Mouse (Mus musculus): ENCODE measurements at regions not wholly inside any gene's neighbourhood (a gene's known extent, or its start where the extent isn't known, plus 50 kb on each side); places are given as distances from the start of the nearest gene placed in this dataset.

- no peak overlapping the region for H3K27ac ChIP-seq (ENCODE audit: control insufficient read depth, insufficient read depth, low read depth, low read length)
- TF ChIP-seq CTCF (IDR thresholded peaks at IDR 0.05; ENCODE audit: control insufficient read depth, insufficient read depth, insufficient replicate concordance, low read depth, low read length) (no peak), POLR2A (IDR thresholded peaks at IDR 0.05; ENCODE audit: control insufficient read depth, low read depth, low read length) (no peak)
- H3K4me1 ChIP-seq (ENCODE audit: control insufficient read depth, insufficient read depth, low read length) = no peaks in the 10 kb centered on the region; the same call in 1 of the 2 replicates
Measured at GRCm38 (mm10) chrX:77433811-77434192, 77.0 kb upstream of the Tbl1x start.

GRCm38 (mm10) chrX:77443852-77444492 lies 66.8 kb upstream of the Tbl1x start:
- H3K27me3 ChIP-seq (ENCODE audit: control insufficient read depth, insufficient read depth, low read length) = no peaks in the 10 kb centered on the region

More at GRCm38 (mm10) chrX:77433811-77434192, 77.0 kb upstream of the Tbl1x start:
- H3K27me3 ChIP-seq (ENCODE audit: control insufficient read depth, insufficient read depth, low read length) = no peaks in the 10 kb centered on the region
- no peaks in the 10 kb centered on the region for H3K36me3 ChIP-seq (ENCODE audit: control insufficient read depth, insufficient read depth, low read length)
- peak overlapping the region; percentile 13; the same call in 1 of the 2 replicates for H3K4me3 ChIP-seq (ENCODE audit: control insufficient read depth, low read depth, low read length)

GRCm38 (mm10) chrX:77446755-77447154 lies 64.1 kb upstream of the Tbl1x start:
- no peaks in the 10 kb centered on the region for H3K36me3 ChIP-seq (ENCODE audit: control insufficient read depth, insufficient read depth, low read length)

More at GRCm38 (mm10) chrX:77443852-77444492, 66.8 kb upstream of the Tbl1x start:
- TF ChIP-seq POLR2A (IDR thresholded peaks at IDR 0.05; ENCODE audit: control insufficient read depth, low read depth, low read length) = no peak
- no peak for TF ChIP-seq CTCF (IDR thresholded peaks at IDR 0.05; ENCODE audit: control insufficient read depth, insufficient read depth, insufficient replicate concordance, low read depth, low read length)
- Histone ChIP-seq H3K27ac (ENCODE audit: control insufficient read depth, insufficient read depth, low read depth, low read length) (no peak overlapping the region), H3K4me3 (ENCODE audit: control insufficient read depth, low read depth, low read length) (no peak overlapping the region), H3K4me1 (ENCODE audit: control insufficient read depth, insufficient read depth, low read length) (no peaks in the 10 kb centered on the region), H3K36me3 (ENCODE audit: control insufficient read depth, insufficient read depth, low read length) (no peaks in the 10 kb centered on the region)

GRCm38 (mm10) chrX:77451977-77452675 lies 58.7 kb upstream of the Tbl1x start:
- H3K36me3 ChIP-seq (ENCODE audit: control insufficient read depth, insufficient read depth, low read length) = no peaks in the 10 kb centered on the region
- H3K27me3 ChIP-seq (ENCODE audit: control insufficient read depth, insufficient read depth, low read length) = no peaks in the 10 kb centered on the region
- H3K4me3 ChIP-seq (ENCODE audit: control insufficient read depth, low read depth, low read length) = no peak overlapping the region
- no peak overlapping the region for H3K27ac ChIP-seq (ENCODE audit: control insufficient read depth, insufficient read depth, low read depth, low read length)
- no peak for TF ChIP-seq CTCF (IDR thresholded peaks at IDR 0.05; ENCODE audit: control insufficient read depth, insufficient read depth, insufficient replicate concordance, low read depth, low read length)
- H3K4me1 ChIP-seq (ENCODE audit: control insufficient read depth, insufficient read depth, low read length) = no peaks in the 10 kb centered on the region

More at GRCm38 (mm10) chrX:77446755-77447154, 64.1 kb upstream of the Tbl1x start:
- Histone ChIP-seq H3K4me1 (ENCODE audit: control insufficient read depth, insufficient read depth, low read length) (no peaks in the 10 kb centered on the region), H3K4me3 (ENCODE audit: control insufficient read depth, low read depth, low read length) (no peak overlapping the region), H3K27ac (ENCODE audit: control insufficient read depth, insufficient read depth, low read depth, low read length) (no peak overlapping the region), H3K27me3 (ENCODE audit: control insufficient read depth, insufficient read depth, low read length) (no peaks in the 10 kb centered on the region)
- TF ChIP-seq POLR2A (IDR thresholded peaks at IDR 0.05; ENCODE audit: control insufficient read depth, low read depth, low read length) (no peak), CTCF (IDR thresholded peaks at IDR 0.05; ENCODE audit: control insufficient read depth, insufficient read depth, insufficient replicate concordance, low read depth, low read length) (no peak)
